Mouse (Mus musculus) hindbrain, postnatal 0 days (tissue): Measurements from ENCODE around the gene Fer1l5. TPM values are rescaled to one million over a fixed set of nuclear protein-coding genes. Genes with fewer than 3 reads are reported as not detected.

ENCODE experiments used
- ATAC-seq: fragments of 200-750 bp; cut with Nextera tagmentation; 2 replicates; pipeline ENCODE4 v1.8.0; 2017; ENCODE audit warnings: mild to moderate bottlenecking, moderate TSS enrichment, moderate library complexity
- DNase-seq: peaks from one replicate; pipeline ENCODE4 v3.0.0-alpha.2; 2015; ENCODE audit warnings: low spot score
- H3K27ac ChIP-seq: fragments of 300-500 bp; sonication (generic); 2 replicates; pipeline ENCODE4 v1.5.1; 2014; ENCODE audit warnings: mild to moderate bottlenecking
- H3K27me3 ChIP-seq: fragments of 300-500 bp; sonication (generic); 2 replicates; pipeline ENCODE4 v1.6.1; 2014; ENCODE audit warnings: low read length, mixed read lengths; ENCODE audit not compliant: insufficient read depth
- H3K36me3 ChIP-seq: fragments of 300-500 bp; sonication (generic); 2 replicates; pipeline ENCODE4 v1.6.1; 2014; ENCODE audit warnings: low read length, mixed read lengths; ENCODE audit not compliant: insufficient read depth
- H3K4me1 ChIP-seq: fragments of 300-500 bp; sonication (generic); 2 replicates; pipeline ENCODE4 v1.6.1; 2014; ENCODE audit warnings: antibody characterized with exemption, low read length, mixed read lengths; ENCODE audit not compliant: insufficient read depth
- H3K4me2 ChIP-seq: fragments of 300-500 bp; sonication (generic); 2 replicates; pipeline ENCODE4 v1.6.1; 2014; ENCODE audit warnings: low read depth, mild to moderate bottlenecking, low read length, moderate library complexity, mixed read lengths
- H3K4me3 ChIP-seq: fragments of 300-500 bp; sonication (generic); 2 replicates; pipeline ENCODE4 v1.5.1; 2014; ENCODE audit warnings: low read length
- H3K9ac ChIP-seq: fragments of 300-500 bp; sonication (generic); replicated peaks from 2 replicates; pipeline ENCODE4 v1.6.1; 2014; ENCODE audit warnings: mild to moderate bottlenecking, low read length, moderate library complexity, mixed read lengths
- H3K9me3 ChIP-seq: fragments of 300-500 bp; sonication (generic); 2 replicates; pipeline ENCODE4 v1.6.1; 2016; ENCODE audit warnings: low read length, mixed read lengths
- CTCF ChIP-seq: IDR thresholded peaks from 2 replicates; pipeline ENCODE4 v1.5.1; 2016; ENCODE audit warnings: antibody characterized with exemption, control low read depth, low read depth
- whole genome bisulfite sequencing: fragments of 180-500 bp; shearing (Covaris S2); extraction: QIAGEN DNeasy Blood & Tissue Kit; methylation state at CpG from one replicate; pipeline ENCODE4 v1.1.7; 2014; 5-methylcytosine and 5-hydroxymethylcytosine counted together
- microRNA-seq, 2 experiments: library from miRNA; unstranded; fragments of <30 nt; microRNA quantifications; one replicate each; pipeline ENCODE4; 2016
- polyA plus RNA-seq: library from polyadenylated mRNA; unstranded; fragments of >200 nt; fragmentation: Nextera tagmentation; extraction: Ambion mirVana; gene quantifications from 2 replicates; pipeline ENCODE4 v1.2.1, GENCODE M21; 2015
- total RNA-seq: library from RNA; depleted of rRNA; stranded (reverse); fragments of >200 nt; gene quantifications from 2 replicates; pipeline ENCODE4 v1.2.3, GENCODE M21; 2014; rRNA removed

The Fer1l5 gene
- total and polyA plus RNA-seq, 2 experiments from 2014 or later, result 1.2 TPM; not detected in 1

GRCm38 (mm10) chr1:36471181-36472105, 99.4 kb downstream of the Fer1l5 start, which contains the start of gene Cnnm4:
TSS of gene Cnnm4 (plus strand) at chr1:36471620.
- peak; percentile 91 for ATAC-seq
- H3K4me2 ChIP-seq, result peak within 1 kb of the TSS; percentile 83
- peaks cover 40% of the 10 kb centered on the region for H3K4me1 ChIP-seq

More at GRCm38 (mm10) chr1:36471181-36472105, 99.4 kb downstream of the Fer1l5 start, which contains the start of gene Cnnm4:
- Histone ChIP-seq H3K9me3 (no peaks in the 10 kb centered on the region), H3K4me3 (peak within 1 kb of the TSS; percentile 72), H3K9ac (peak within 1 kb of the TSS; percentile 71), H3K27ac (peak within 1 kb of the TSS; percentile 73), H3K36me3 (no peaks in the 10 kb centered on the region), H3K27me3 (no peaks in the 10 kb centered on the region)
- under 1% methylated on average over 68 of the region's 98 CpGs for WGBS
- DNase-seq, result peak; percentile 91
- peak; percentile 55 for TF ChIP-seq CTCF

Small RNA genes lying within 50 kb of the gene (microRNA-seq; reads per million reads assigned to microRNA genes)
- 0 to 0.36 reads per million in 2 experiments for gene Mir6898

Other genes starting within 250 kb of the Fer1l5 start
- 33.5 and 40.2 TPM in 2 replicates for gene Uggt1, start 127.6 kb upstream of the Fer1l5 start, total RNA-seq
- gene Uggt1, start 127.6 kb upstream of the Fer1l5 start, polyA plus RNA-seq, result 22.1 and 24.3 TPM in 2 replicates
- gene Neurl3, start 97.6 kb upstream of the Fer1l5 start, total RNA-seq, result 0.16 and 1.2 TPM in 2 replicates
- 1.8 and 2.1 TPM in 2 replicates for gene Neurl3, start 97.6 kb upstream of the Fer1l5 start, polyA plus RNA-seq
- gene Arid5a, start 64.6 kb upstream of the Fer1l5 start, total RNA-seq, result 10.1 and 13.8 TPM in 2 replicates
- gene Arid5a, start 64.6 kb upstream of the Fer1l5 start, polyA plus RNA-seq, result 8.4 and 8.5 TPM in 2 replicates
- gene Kansl3, start 3.1 kb upstream of the Fer1l5 start, total RNA-seq, result 60.0 and 60.4 TPM in 2 replicates
- 29.6 and 31.5 TPM in 2 replicates for gene Kansl3, start 3.1 kb upstream of the Fer1l5 start, polyA plus RNA-seq
- 20.4 and 21.6 TPM in 2 replicates for gene Lman2l, start 73.0 kb downstream of the Fer1l5 start, total RNA-seq
- gene Lman2l, start 73.0 kb downstream of the Fer1l5 start, polyA plus RNA-seq, result 42.6 and 45.5 TPM in 2 replicates
- gene Cnnm4, start 99.3 kb downstream of the Fer1l5 start, total RNA-seq, result 18.5 and 19.6 TPM in 2 replicates
- gene Cnnm4, start 99.3 kb downstream of the Fer1l5 start, polyA plus RNA-seq, result 9.6 and 10.0 TPM in 2 replicates
- gene Cnnm3, start 139.6 kb downstream of the Fer1l5 start, total RNA-seq, result 28.4 and 35.9 TPM in 2 replicates
- 5.2 and 5.4 TPM in 2 replicates for gene Cnnm3, start 139.6 kb downstream of the Fer1l5 start, polyA plus RNA-seq
- 8.1 and 11.5 TPM in 2 replicates for gene Ankrd23, start 164.6 kb downstream of the Fer1l5 start, total RNA-seq
- 11.2 and 12.7 TPM in 2 replicates for gene Ankrd23, start 164.6 kb downstream of the Fer1l5 start, polyA plus RNA-seq
- not detected in 2 replicates for gene Gm42417, start 167.1 kb downstream of the Fer1l5 start, total RNA-seq
- not detected in 2 replicates for gene Gm42417, start 167.1 kb downstream of the Fer1l5 start, polyA plus RNA-seq
- gene Ankrd39, start 175.2 kb downstream of the Fer1l5 start, total RNA-seq, result 38.1 and 55.1 TPM in 2 replicates
- gene Ankrd39, start 175.2 kb downstream of the Fer1l5 start, polyA plus RNA-seq, result 30.8 and 32.5 TPM in 2 replicates
- 32.3 and 40.5 TPM in 2 replicates for gene Sema4c, start 186.1 kb downstream of the Fer1l5 start, total RNA-seq
- gene Sema4c, start 186.1 kb downstream of the Fer1l5 start, polyA plus RNA-seq, result 14.4 and 14.7 TPM in 2 replicates